In the genomic region with DNA sequence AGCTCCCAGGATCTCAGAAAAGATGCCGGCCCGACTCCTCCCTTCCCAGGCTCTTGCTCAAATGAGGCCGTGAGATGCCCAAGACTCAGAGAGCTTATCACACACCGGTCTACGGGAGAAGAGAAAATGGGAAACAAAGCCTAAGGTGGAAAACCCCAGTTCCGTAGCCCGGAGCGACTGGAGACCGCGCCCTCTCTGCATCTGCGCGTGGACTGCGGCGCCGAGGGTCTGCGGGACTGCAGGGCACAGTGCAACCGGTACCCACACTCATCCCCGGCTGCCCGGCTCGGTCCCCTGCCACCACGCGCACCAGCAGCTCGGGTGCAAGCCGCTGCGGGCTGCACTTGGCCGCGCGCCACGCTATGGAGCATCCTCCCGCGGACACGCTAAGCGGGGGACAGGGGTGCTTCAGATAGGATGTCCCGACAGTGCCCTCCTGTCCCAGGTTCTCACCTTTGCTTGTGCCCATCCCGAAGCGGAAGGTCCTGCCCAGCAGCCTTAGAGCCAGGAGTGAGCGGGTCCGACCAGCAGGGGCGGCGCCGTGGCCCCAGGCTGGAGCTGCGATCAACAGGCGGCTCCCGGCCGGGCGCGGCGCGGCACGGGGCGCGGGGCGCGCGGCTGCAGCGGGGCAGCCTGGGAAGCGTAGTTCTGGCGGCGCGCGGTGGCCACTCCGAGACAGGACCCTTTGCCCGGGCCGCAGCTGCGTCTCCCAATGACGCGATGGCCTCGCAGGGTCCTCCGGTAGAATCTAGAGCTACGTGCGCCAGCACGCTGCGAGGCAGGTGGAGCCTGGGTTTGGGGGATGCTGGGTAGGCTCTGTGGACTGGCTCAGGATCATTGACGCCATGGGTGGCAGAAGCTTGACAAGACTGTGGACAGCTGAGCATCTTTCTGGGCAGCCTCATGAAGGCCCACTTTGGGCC, we compare ENCODE assay signal across 8 mouse cellular contexts. TPM values are rescaled to one million over a fixed set of nuclear protein-coding genes. Genes with fewer than 3 reads are reported as not detected.
DNase-seq lines count a peak whose midpoint lies in the region; ATAC-seq and TF ChIP-seq lines count a peak whose summit lies in the region.

TSS of gene Tmod2 (minus strand) at position 755 of the 923 bp plus-strand sequence.

- H3K4me3 ChIP-seq in CH12.LX (replicated peaks in 1 of 3; ENCODE audit: low read depth in 2 of 3, low read length in 2 of 3, poor library complexity in 1 of 3) = peak within 1 kb of the TSS; percentile 26 to 71 (median 36)
- peak within 1 kb of the TSS; percentile 81 for H3K4me3 ChIP-seq in embryonic facial prominence, embryonic 12.5 days
- H3K4me3 ChIP-seq in heart, adult 2 months = peak within 1 kb of the TSS; percentile 71
- H3K4me3 ChIP-seq in liver, embryonic 14.5 days (ENCODE audit: insufficient read depth in 1 of 2, low read depth in 2 of 2, low read length in 2 of 2) = peak within 1 kb of the TSS; percentile 18 to 43
- H3K4me3 ChIP-seq in olfactory bulb, adult 2 months (ENCODE audit: insufficient read depth, low read depth, low read length) = peak within 1 kb of the TSS; percentile 99

- no peak; a peak in 1 of 4 replicates for TF ChIP-seq CTCF in CH12.LX (conservative IDR thresholded peaks at IDR 0.05 in 1 of 2, IDR thresholded peaks at IDR 0.05 in 1 of 2; ENCODE audit: low read depth in 2 of 2, low read length in 2 of 2)
- TF ChIP-seq CTCF in heart, adult 2 months (IDR thresholded peaks at IDR 0.05) = peak; percentile 31
- TF ChIP-seq CTCF in liver, embryonic 14.5 days (IDR thresholded peaks at IDR 0.05; ENCODE audit: low read depth) = no peak
- no peak for TF ChIP-seq CTCF in olfactory bulb, adult 2 months (IDR thresholded peaks at IDR 0.05; ENCODE audit: insufficient read depth, low read depth, low read length)

- no peaks in the 10 kb centered on the region; the same call in 1 of the 2 replicates for H3K79me2 ChIP-seq in CH12.LX (replicated peaks; ENCODE audit: control insufficient read depth, extremely low read depth, insufficient read depth, poor library complexity, severe bottlenecking)
- no peaks in the 10 kb centered on the region for H3K79me2 ChIP-seq in heart, adult 2 months (replicated peaks; ENCODE audit: control insufficient read depth, insufficient read depth, low read length)

- peaks cover 3% of the 10 kb centered on the region for H3K9me3 ChIP-seq in CH12.LX (replicated peaks; ENCODE audit: low read length)
- H3K9me3 ChIP-seq in embryonic facial prominence, embryonic 12.5 days = no peaks in the 10 kb centered on the region
- no peaks in the 10 kb centered on the region for H3K9me3 ChIP-seq in liver, embryonic 14.5 days (ENCODE audit: control insufficient read depth, low read length)

- TF ChIP-seq POLR2A in CH12.LX (IDR thresholded peaks at IDR 0.05; ENCODE audit: low read depth, low read length) = 0 out of 2 replicates have a peak, but pooled peaks have one; percentile 31
- no peak for TF ChIP-seq POLR2A in heart, adult 2 months (IDR thresholded peaks at IDR 0.05; ENCODE audit: insufficient read depth, low read depth, low read length)
- TF ChIP-seq POLR2A in olfactory bulb, adult 2 months (IDR thresholded peaks at IDR 0.05; ENCODE audit: insufficient read depth, low read depth, low read length) = peak; percentile 61

- peak within 1 kb of the TSS; percentile 79 for H3K4me2 ChIP-seq in CH12.LX (ENCODE audit: insufficient read depth, low read depth, poor library complexity, severe bottlenecking)
- peak within 1 kb of the TSS; percentile 84 for H3K4me2 ChIP-seq in embryonic facial prominence, embryonic 12.5 days (replicated peaks)
- H3K4me2 ChIP-seq in liver, embryonic 14.5 days (ENCODE audit: low read depth) = peak within 1 kb of the TSS; percentile 52

- ATAC-seq in embryonic facial prominence, embryonic 12.5 days (ENCODE audit: insufficient number of reproducible peaks, insufficient read depth, low FRiP score, low TSS enrichment) = peak; percentile 88
- ATAC-seq in liver, embryonic 14.5 days (ENCODE audit: insufficient read depth) = no peak

- dilution Hi-C loops in CH12.LX (cut with MboI; ENCODE audit: extremely low pct_ligation_motif_present, extremely low pct_unique_long_range_greater_than_20kb, low sequenced_read_pairs) = no loop called here

- in situ Hi-C loops in CH12.LX (cut with MboI; ENCODE audit: low pct_ligation_motif_present, low pct_unique_long_range_greater_than_20kb, low sequenced_read_pairs) = no loop called here

- no peak within 1 kb of the TSS for H3K27ac ChIP-seq in CH12.LX (ENCODE audit: insufficient read depth, low read depth)
- peak within 1 kb of the TSS; percentile 50; the same call in 1 of the 2 replicates for H3K27ac ChIP-seq in embryonic facial prominence, embryonic 12.5 days
- H3K27ac ChIP-seq in heart, adult 2 months = peak within 1 kb of the TSS; percentile 7; the same call in 1 of the 2 replicates
- no peak within 1 kb of the TSS for H3K27ac ChIP-seq in liver, embryonic 14.5 days
- H3K27ac ChIP-seq in olfactory bulb, adult 2 months (ENCODE audit: insufficient read depth, low read depth, low read length) = peak within 1 kb of the TSS; percentile 85

- no peak for DNase-seq in CH12.LX (ENCODE audit: extremely low read depth)
- peak; percentile 65 for DNase-seq in adrenal gland, postnatal 14 days
- peak; percentile 64 to 73 for DNase-seq in heart, adult 2 months
- peak; percentile 67 for DNase-seq in kidney, postnatal 10 days
- no peak for DNase-seq in liver, embryonic 14.5 days (ENCODE audit: low read depth in 3 of 3, low spot score in 3 of 3)
- DNase-seq in spleen, adult 12 weeks (ENCODE audit: low spot score) = no peak

- no peaks in the 10 kb centered on the region for H3K36me3 ChIP-seq in CH12.LX (replicated peaks in 1 of 2; ENCODE audit: control insufficient read depth in 1 of 2, insufficient read depth in 1 of 2, low read length in 1 of 2)
- no peaks in the 10 kb centered on the region for H3K36me3 ChIP-seq in embryonic facial prominence, embryonic 12.5 days
- no peaks in the 10 kb centered on the region for H3K36me3 ChIP-seq in heart, adult 2 months (ENCODE audit: control insufficient read depth, insufficient read depth, low read length)
- H3K36me3 ChIP-seq in liver, embryonic 14.5 days (replicated peaks; ENCODE audit: control insufficient read depth, insufficient read depth, low read depth) = no peaks in the 10 kb centered on the region

- peak within 1 kb of the TSS; percentile 4; the same call in 1 of the 2 replicates for H3K9ac ChIP-seq in CH12.LX (ENCODE audit: insufficient read depth, low read depth)
- peak within 1 kb of the TSS; percentile 66 for H3K9ac ChIP-seq in embryonic facial prominence, embryonic 12.5 days
- H3K9ac ChIP-seq in heart, adult 2 months (ENCODE audit: low read depth, low read length) = peak within 1 kb of the TSS; percentile 70
- no peak within 1 kb of the TSS for H3K9ac ChIP-seq in liver, embryonic 14.5 days (replicated peaks)

- intact Hi-C loops in heart, adult 2 months (cut with DNase I) = no loop called here

- no peak; the same call in none of the 2 replicates for TF ChIP-seq RAD21 in CH12.LX (IDR thresholded peaks at IDR 0.05; ENCODE audit: low read depth, low read length)

- under 1% methylated on average over 74 of the region's 74 CpGs for WGBS in embryonic facial prominence, embryonic 12.5 days
- WGBS in heart, adult 2 months = 2% methylated on average over 62 of the region's 74 CpGs
- WGBS in liver, embryonic 14.5 days (ENCODE audit: insufficient replicate concordance) = 2% methylated on average over 74 of the region's 74 CpGs
- WGBS in olfactory bulb, adult 2 months = under 1% methylated on average over 74 of the region's 74 CpGs

- H3K27me3 ChIP-seq in CH12.LX (replicated peaks) = peaks cover 7% of the 10 kb centered on the region
- no peaks in the 10 kb centered on the region for H3K27me3 ChIP-seq in embryonic facial prominence, embryonic 12.5 days
- H3K27me3 ChIP-seq in heart, adult 2 months (ENCODE audit: control insufficient read depth, insufficient read depth, low read length) = 0 out of 2 replicates have a peak, but pooled peaks cover 2% of the 10 kb centered on the region
- peaks cover 31% of the 10 kb centered on the region for H3K27me3 ChIP-seq in liver, embryonic 14.5 days (ENCODE audit: control insufficient read depth, insufficient read depth, low read length)

- TF ChIP-seq EP300 in CH12.LX (IDR thresholded peaks at IDR 0.05; ENCODE audit: low read length) = no peak
- no peak for TF ChIP-seq EP300 in heart, adult 2 months (IDR thresholded peaks at IDR 0.05; ENCODE audit: insufficient read depth, low read depth, low read length)
- TF ChIP-seq EP300 in liver, embryonic 14.5 days (IDR thresholded peaks at IDR 0.05; ENCODE audit: low read depth) = no peak

- H3K4me1 ChIP-seq in CH12.LX (ENCODE audit: control insufficient read depth in 1 of 2, insufficient read depth in 2 of 2) = peaks cover 13 to 20% of the 10 kb centered on the region in 2 experiments
- H3K4me1 ChIP-seq in embryonic facial prominence, embryonic 12.5 days = 0 out of 2 replicates have a peak, but pooled peaks cover 3% of the 10 kb centered on the region
- no peaks in the 10 kb centered on the region for H3K4me1 ChIP-seq in heart, adult 2 months (ENCODE audit: control insufficient read depth, insufficient read depth, low read length)
- H3K4me1 ChIP-seq in liver, embryonic 14.5 days (replicated peaks; ENCODE audit: control insufficient read depth in 2 of 2, insufficient read depth in 2 of 2, low read length in 1 of 2) = no peaks in the 10 kb centered on the region
- peaks cover 6% of the 10 kb centered on the region; the same call in 1 of the 2 replicates for H3K4me1 ChIP-seq in olfactory bulb, adult 2 months (ENCODE audit: control insufficient read depth, insufficient read depth, low read length)

TF ChIP-seq in CH12.LX, 34 proteins besides CTCF, POLR2A, EP300 and RAD21 (continues in another document):
- TF ChIP-seq GABPA (IDR thresholded peaks at IDR 0.05; ENCODE audit: insufficient replicate concordance, low read depth, low read length) = no peak
- TF ChIP-seq SMC3 (IDR thresholded peaks at IDR 0.05; ENCODE audit: low read depth, low read length) = peak; percentile 8
- no peak for TF ChIP-seq JUND (conservative IDR thresholded peaks at IDR 0.05; ENCODE audit: low read depth, low read length)
- TF ChIP-seq ZMIZ1 (IDR thresholded peaks at IDR 0.05; ENCODE audit: low read depth, low read length) = no peak
- TF ChIP-seq TCF12 (IDR thresholded peaks at IDR 0.05; ENCODE audit: low read depth, low read length) = peak; percentile 49; the same call in 1 of the 2 replicates

RNA-seq across cellular contexts. Expression of gene Tmod2, which starts in this region (rescaled TPM):
- total RNA-seq in CH12.LX (2012; rRNA removed) = 1.6 and 1.7 TPM in 2 replicates
- 0.08 and 0.16 TPM in 2 replicates for total RNA-seq in CH12.LX (2014; rRNA removed)
- polyA plus RNA-seq in CH12.LX (2012; ENCODE audit: insufficient read length, low read depth) = 0.10 and 0.17 TPM in 2 replicates
- total RNA-seq in adrenal gland, postnatal 14 days (2021) = 15.7 and 20.2 TPM in 2 replicates
- polyA plus RNA-seq in embryonic facial prominence, embryonic 12.5 days (2016; fragmentation: Nextera tagmentation; extraction: Ambion mirVana) = 36.0 and 40.1 TPM in 2 replicates
- total RNA-seq in heart, adult 2 months (2021) = 1 to 10 TPM; 3.8 to 4.7 TPM
- polyA plus RNA-seq in heart, adult 2 months (2012; rRNA removed) = 1.0 and 2.6 TPM in 2 replicates
- polyA plus RNA-seq in liver, embryonic 14.5 days (2012; rRNA removed) = 0.03 and 0.04 TPM in 2 replicates
- 0.04 and 0.05 TPM in 2 replicates for polyA plus RNA-seq in liver, embryonic 14.5 days (2014; fragmentation: Nextera tagmentation; extraction: Ambion mirVana)
- polyA plus RNA-seq in olfactory bulb, adult 2 months (2012; ENCODE audit: insufficient read depth, insufficient read length, low replicate concordance, missing spikeins) = 107 and 444 TPM in 2 replicates

Comparison
In these comparisons a context has a peak if more than half of its experiments do, and no peak if none do; other contexts are left out.
1. RNA of gene Tmod2 (polyA plus RNA-seq): 107 to 444 TPM in olfactory bulb, adult 2 months and 36.0 to 40.1 TPM in embryonic facial prominence, embryonic 12.5 days; 1.0 to 2.6 TPM in heart, adult 2 months, 0.10 to 0.17 TPM in CH12.LX and 0.03 to 0.05 TPM in liver, embryonic 14.5 days; every median in the first group is over 10 times any median in the second.
2. DNase-seq: peak in adrenal gland, postnatal 14 days (single experiment), heart, adult 2 months (2 of 2) and kidney, postnatal 10 days (single experiment); none in CH12.LX (single experiment), liver, embryonic 14.5 days (0 of 3) and spleen, adult 12 weeks (single experiment).
3. H3K27ac ChIP-seq: peak in embryonic facial prominence, embryonic 12.5 days (single experiment), heart, adult 2 months (single experiment) and olfactory bulb, adult 2 months (single experiment); none in CH12.LX (single experiment) and liver, embryonic 14.5 days (single experiment).
4. H3K4me3 ChIP-seq: peak in every context shown above with its lines; median percentile 99 in olfactory bulb, adult 2 months; 81 in embryonic facial prominence, embryonic 12.5 days; 71 in heart, adult 2 months; 36 in CH12.LX; 30 in liver, embryonic 14.5 days.
5. Peak in every context shown above with its lines, with median percentiles within 50 percentile points of each other: H3K4me2 ChIP-seq.